Mouse (Mus musculus) forebrain, embryonic 13.5 days (tissue): ENCODE measurements around the gene B3gnt7. TPM values are rescaled to one million over a fixed set of nuclear protein-coding genes. Genes with fewer than 3 reads are reported as not detected.

Experiments used
- ATAC-seq: fragments of 200-750 bp; cut with Nextera tagmentation; 2 replicates; pipeline ENCODE4 v1.8.0; 2017
- H3K27ac ChIP-seq: fragments of 300-500 bp; sonication (generic); 2 replicates; pipeline ENCODE4 v1.5.1; 2015; ENCODE audit warnings: inconsistent platforms, mild to moderate bottlenecking, moderate library complexity
- H3K27me3 ChIP-seq: fragments of 300-500 bp; sonication (generic); 2 replicates; pipeline ENCODE4 v1.6.1; 2015; ENCODE audit warnings: mild to moderate bottlenecking, inconsistent platforms
- H3K36me3 ChIP-seq: fragments of 300-500 bp; sonication (generic); 2 replicates; pipeline ENCODE4 v1.6.1; 2015; ENCODE audit warnings: mild to moderate bottlenecking, inconsistent platforms; ENCODE audit not compliant: poor library complexity, severe bottlenecking
- H3K4me1 ChIP-seq: fragments of 300-500 bp; sonication (generic); 2 replicates; pipeline ENCODE4 v1.6.1; 2015; ENCODE audit warnings: inconsistent platforms
- H3K4me2 ChIP-seq: fragments of 300-500 bp; sonication (generic); 2 replicates; pipeline ENCODE4 v1.6.1; 2015; ENCODE audit warnings: inconsistent platforms, mild to moderate bottlenecking, moderate library complexity
- H3K4me3 ChIP-seq: fragments of 300-500 bp; sonication (generic); 2 replicates; pipeline ENCODE4 v1.5.1; 2015; ENCODE audit warnings: mild to moderate bottlenecking, inconsistent platforms
- H3K9ac ChIP-seq: fragments of 300-500 bp; sonication (generic); 2 replicates; pipeline ENCODE4 v1.6.1; 2015; ENCODE audit warnings: mild to moderate bottlenecking, inconsistent platforms
- H3K9me3 ChIP-seq: fragments of 300-500 bp; sonication (generic); replicated peaks from 2 replicates; pipeline ENCODE4 v1.6.1; 2016; ENCODE audit warnings: inconsistent platforms
- WGBS: fragments of 180-500 bp; shearing (Covaris S2); methylation state at CpG from one replicate; pipeline ENCODE4 v1.1.7; 2015; 5-methylcytosine and 5-hydroxymethylcytosine counted together
- polyA plus RNA-seq: library from polyadenylated mRNA; unstranded; fragments of >200 nt; fragmentation: Nextera tagmentation; extraction: Ambion mirVana; gene quantifications from 2 replicates; pipeline ENCODE4 v1.2.1, GENCODE M21; 2015

The B3gnt7 gene
- polyA plus RNA-seq, 1 experiment from 2014 or later, result 1.5 TPM

DNA sequence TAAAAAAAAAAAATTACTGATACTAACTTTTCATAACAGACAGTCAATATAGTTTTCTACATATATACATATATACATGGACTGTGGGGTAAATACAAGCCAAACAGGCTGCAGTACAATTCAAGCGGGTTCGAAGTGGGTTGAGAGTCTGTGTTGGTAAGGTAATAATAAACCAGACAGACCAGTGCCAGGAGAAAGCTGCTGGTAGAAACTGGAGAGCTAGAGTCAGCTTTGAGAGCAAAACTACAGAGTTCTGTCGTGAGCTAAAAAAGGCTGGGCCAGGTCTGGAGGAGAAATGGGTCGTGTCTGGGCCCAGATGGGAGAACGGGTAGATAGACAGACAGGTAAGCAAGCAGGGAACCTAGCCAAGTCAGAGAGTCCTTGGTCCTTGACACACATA lies 18.5 kb upstream of the B3gnt7 start:
- Histone ChIP-seq H3K4me2 (no peak overlapping the region), H3K9me3 (no peaks in the 10 kb centered on the region), H3K4me1 (no peaks in the 10 kb centered on the region), H3K9ac (no peak overlapping the region), H3K36me3 (no peaks in the 10 kb centered on the region), H3K4me3 (no peak overlapping the region), H3K27me3 (no peaks in the 10 kb centered on the region), H3K27ac (no peak overlapping the region)
- ATAC-seq, result no peak
- WGBS, result 87% methylated on average over 5 of the region's 5 CpGs

DNA sequence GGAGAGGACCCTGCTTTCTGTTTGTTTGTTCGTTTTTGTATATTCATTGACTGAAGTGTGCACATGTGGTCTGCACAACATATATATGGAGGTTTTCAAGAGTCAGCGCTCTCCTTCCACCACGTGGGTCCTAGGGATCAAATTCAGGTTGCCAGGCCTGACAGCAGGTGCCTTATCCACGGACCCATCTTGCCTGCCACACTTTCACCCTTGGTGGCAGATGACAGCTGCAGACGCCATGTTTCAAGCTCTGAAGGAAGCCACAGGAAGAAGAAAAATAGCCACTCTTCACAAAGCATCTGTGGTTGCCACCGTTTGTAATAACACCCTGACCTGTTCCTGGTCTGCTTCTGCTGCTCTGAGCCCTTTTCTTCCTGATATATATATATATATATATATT lies 17.3 kb upstream of the B3gnt7 start:
- WGBS, result 80% methylated on average over 6 of the region's 6 CpGs
- Histone ChIP-seq H3K27ac (no peak overlapping the region), H3K4me1 (no peaks in the 10 kb centered on the region), H3K9ac (no peak overlapping the region), H3K36me3 (no peaks in the 10 kb centered on the region), H3K4me3 (no peak overlapping the region), H3K9me3 (no peaks in the 10 kb centered on the region), H3K27me3 (no peaks in the 10 kb centered on the region), H3K4me2 (no peak overlapping the region)
- no peak for ATAC-seq

- Histone ChIP-seq H3K36me3 (no peaks in the 10 kb centered on the region), H3K4me2 (no peak overlapping the region), H3K4me1 (no peaks in the 10 kb centered on the region), H3K9ac (no peak overlapping the region), H3K9me3 (no peaks in the 10 kb centered on the region), H3K4me3 (no peak overlapping the region), H3K27ac (no peak overlapping the region), H3K27me3 (no peaks in the 10 kb centered on the region)
- no peak for ATAC-seq
- WGBS, result 83% methylated on average over 4 of the region's 4 CpGs
Observed at GRCm38 (mm10) chr1:86287473-86287872, 15.2 kb upstream of the B3gnt7 start.

DNA sequence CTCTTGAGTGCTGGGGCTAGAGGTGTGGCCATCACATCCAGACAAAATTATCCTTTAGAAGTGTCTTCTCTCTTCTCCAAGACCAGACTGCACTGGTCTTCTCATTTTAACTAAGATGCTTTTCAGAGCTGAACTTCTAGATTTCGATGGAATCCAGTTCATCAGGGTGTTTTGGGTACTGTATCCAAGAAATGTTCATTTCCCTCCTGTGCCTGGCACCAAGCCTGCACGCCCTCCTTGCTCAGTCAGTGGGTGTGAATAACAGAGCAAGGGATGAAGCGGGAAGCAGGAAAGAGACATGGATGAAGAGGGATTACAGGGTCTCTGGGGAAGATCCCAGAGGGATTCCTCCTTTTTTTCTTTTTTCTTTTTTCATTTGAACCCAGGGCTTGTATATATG lies 12.2 kb upstream of the B3gnt7 start:
- Histone ChIP-seq H3K27ac (no peak overlapping the region), H3K4me3 (no peak overlapping the region), H3K27me3 (no peaks in the 10 kb centered on the region), H3K4me2 (no peak overlapping the region), H3K4me1 (peaks cover 12% of the 10 kb centered on the region), H3K9ac (no peak overlapping the region), H3K36me3 (no peaks in the 10 kb centered on the region), H3K9me3 (no peaks in the 10 kb centered on the region)
- WGBS, result 61% methylated on average over 3 of the region's 3 CpGs
- no peak for ATAC-seq

DNA sequence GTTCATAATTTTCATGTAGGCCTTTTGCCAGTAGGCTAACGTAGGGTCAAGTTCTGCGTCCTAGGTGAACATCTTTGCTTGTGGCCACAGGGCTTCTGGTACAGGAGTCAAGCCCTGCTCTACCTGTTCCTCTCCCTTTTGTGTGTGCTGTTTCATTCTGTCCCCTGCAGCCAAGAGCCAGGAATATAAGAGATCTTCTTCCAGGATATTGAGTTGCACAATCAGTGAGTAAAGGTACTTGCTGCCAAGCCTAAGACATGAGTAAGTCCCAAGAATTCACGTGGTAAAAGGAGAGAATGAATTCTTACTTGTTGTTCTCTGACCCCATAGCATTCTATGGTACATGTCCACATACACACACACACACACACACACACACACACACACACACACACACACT lies 9.5 kb upstream of the B3gnt7 start:
- Histone ChIP-seq H3K4me3 (no peak overlapping the region), H3K4me2 (no peak overlapping the region), H3K9me3 (no peaks in the 10 kb centered on the region), H3K27me3 (0 out of 2 replicates have a peak, but pooled peaks cover under 1% of the 10 kb centered on the region), H3K4me1 (peaks cover 12% of the 10 kb centered on the region), H3K36me3 (no peaks in the 10 kb centered on the region), H3K27ac (no peak overlapping the region), H3K9ac (no peak overlapping the region)
- ATAC-seq, result no peak
- WGBS, result 92% methylated on average over 3 of the region's 3 CpGs

DNA sequence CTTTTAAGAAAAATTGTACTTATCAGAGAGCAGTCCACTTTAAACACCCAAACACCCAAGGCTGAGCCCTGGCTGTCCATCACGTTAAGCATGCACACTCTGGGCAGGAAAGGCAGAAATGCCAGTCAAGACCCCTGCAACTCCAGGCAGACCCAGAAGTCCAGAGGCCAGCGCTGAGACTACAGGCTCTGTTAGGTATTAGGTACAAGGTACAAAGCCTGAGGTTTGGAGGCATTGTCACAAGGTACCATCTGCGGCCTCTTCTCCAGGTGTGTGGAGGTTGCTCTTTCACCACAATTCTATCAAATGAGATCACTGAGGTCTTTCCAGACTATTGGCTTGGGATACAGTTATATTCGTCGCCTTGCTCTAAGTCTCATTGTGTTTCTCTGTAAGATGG lies 8.8 kb upstream of the B3gnt7 start:
- Histone ChIP-seq H3K27ac (no peak overlapping the region), H3K9ac (no peak overlapping the region), H3K4me3 (no peak overlapping the region), H3K27me3 (peaks cover 4% of the 10 kb centered on the region; the same call in 1 of the 2 replicates), H3K4me1 (peaks cover 12% of the 10 kb centered on the region), H3K4me2 (no peak overlapping the region), H3K9me3 (no peaks in the 10 kb centered on the region), H3K36me3 (no peaks in the 10 kb centered on the region)
- WGBS, result 84% methylated on average over 5 of the region's 5 CpGs
- no peak for ATAC-seq

GRCm38 (mm10) chr1:86294472-86294871 lies 8.2 kb upstream of the B3gnt7 start:
- Histone ChIP-seq H3K4me3 (no peak overlapping the region), H3K9ac (no peak overlapping the region), H3K9me3 (no peaks in the 10 kb centered on the region), H3K27ac (no peak overlapping the region), H3K4me2 (no peak overlapping the region), H3K36me3 (no peaks in the 10 kb centered on the region), H3K27me3 (peaks cover 4% of the 10 kb centered on the region; the same call in 1 of the 2 replicates), H3K4me1 (peaks cover 12% of the 10 kb centered on the region)
- 6% methylated on average over 4 of the region's 4 CpGs for WGBS
- ATAC-seq, result peak; percentile 80

GRCm38 (mm10) chr1:86300093-86300492 lies 2.5 kb upstream of the B3gnt7 start:
- no peak for ATAC-seq
- H3K4me3 ChIP-seq, result no peak overlapping the region
- no peak overlapping the region for H3K4me2 ChIP-seq
- H3K4me1 ChIP-seq, result peaks cover 14% of the 10 kb centered on the region
- peaks cover 54% of the 10 kb centered on the region for H3K27me3 ChIP-seq
- no peak overlapping the region for H3K9ac ChIP-seq
- no peaks in the 10 kb centered on the region for H3K36me3 ChIP-seq
- 27% methylated on average over 2 of the region's 2 CpGs for WGBS
- no peak overlapping the region for H3K27ac ChIP-seq
- H3K9me3 ChIP-seq, result no peaks in the 10 kb centered on the region

GRCm38 (mm10) chr1:86300731-86301130 lies 1.9 kb upstream of the B3gnt7 start:
- Histone ChIP-seq H3K27me3 (peaks cover 57% of the 10 kb centered on the region), H3K27ac (no peak overlapping the region), H3K4me3 (no peak overlapping the region), H3K4me1 (peaks cover 12% of the 10 kb centered on the region), H3K9me3 (no peaks in the 10 kb centered on the region), H3K4me2 (no peak overlapping the region), H3K36me3 (no peaks in the 10 kb centered on the region), H3K9ac (no peak overlapping the region)
- ATAC-seq, result no peak
- 49% methylated on average over 7 of the region's 7 CpGs for WGBS

DNA sequence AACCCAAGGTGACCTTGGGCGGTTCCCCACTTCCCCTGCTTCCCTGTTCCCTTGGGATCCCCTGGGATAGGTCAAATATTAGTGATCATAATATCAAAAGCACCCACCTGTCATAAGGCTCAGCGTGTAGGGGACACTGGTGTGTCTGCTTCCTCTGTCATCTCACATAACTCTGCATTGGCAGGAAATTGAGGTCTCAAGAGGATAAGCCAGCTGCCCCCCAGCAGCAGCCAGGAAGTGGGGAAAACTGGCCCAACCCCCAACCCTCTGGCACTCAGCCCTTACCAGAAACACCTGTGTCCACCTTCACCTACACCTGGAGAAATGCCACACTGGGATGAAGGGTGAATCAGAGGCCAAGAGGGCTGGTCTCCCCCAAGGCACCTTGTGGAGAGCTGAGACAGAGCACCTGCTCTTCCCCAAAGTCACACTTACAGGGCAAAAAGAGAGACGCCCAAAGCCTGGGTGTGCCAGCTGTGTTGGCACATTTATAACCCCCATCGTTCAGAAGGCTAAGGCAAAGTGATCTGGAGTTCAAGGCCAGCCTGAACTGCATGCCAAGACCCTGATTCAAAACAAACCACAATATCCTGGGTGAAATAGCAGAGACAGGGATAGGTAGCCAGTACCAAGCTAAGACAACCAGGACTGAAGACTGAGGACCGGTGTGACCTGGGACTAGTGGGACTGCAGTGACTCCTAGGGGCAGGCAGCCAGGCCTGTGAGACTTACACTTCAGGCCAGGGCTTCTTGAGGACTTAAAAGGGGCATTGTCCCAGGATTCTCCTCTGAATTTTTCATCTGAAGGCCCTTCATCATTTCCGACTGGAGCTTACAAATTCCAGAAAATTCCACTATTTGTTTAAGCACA lies 1.2 kb upstream of the B3gnt7 start:
- H3K27me3 ChIP-seq, result peaks cover 57% of the 10 kb centered on the region
- 59% methylated on average over 6 of the region's 6 CpGs for WGBS
- no peak for ATAC-seq

DNA sequence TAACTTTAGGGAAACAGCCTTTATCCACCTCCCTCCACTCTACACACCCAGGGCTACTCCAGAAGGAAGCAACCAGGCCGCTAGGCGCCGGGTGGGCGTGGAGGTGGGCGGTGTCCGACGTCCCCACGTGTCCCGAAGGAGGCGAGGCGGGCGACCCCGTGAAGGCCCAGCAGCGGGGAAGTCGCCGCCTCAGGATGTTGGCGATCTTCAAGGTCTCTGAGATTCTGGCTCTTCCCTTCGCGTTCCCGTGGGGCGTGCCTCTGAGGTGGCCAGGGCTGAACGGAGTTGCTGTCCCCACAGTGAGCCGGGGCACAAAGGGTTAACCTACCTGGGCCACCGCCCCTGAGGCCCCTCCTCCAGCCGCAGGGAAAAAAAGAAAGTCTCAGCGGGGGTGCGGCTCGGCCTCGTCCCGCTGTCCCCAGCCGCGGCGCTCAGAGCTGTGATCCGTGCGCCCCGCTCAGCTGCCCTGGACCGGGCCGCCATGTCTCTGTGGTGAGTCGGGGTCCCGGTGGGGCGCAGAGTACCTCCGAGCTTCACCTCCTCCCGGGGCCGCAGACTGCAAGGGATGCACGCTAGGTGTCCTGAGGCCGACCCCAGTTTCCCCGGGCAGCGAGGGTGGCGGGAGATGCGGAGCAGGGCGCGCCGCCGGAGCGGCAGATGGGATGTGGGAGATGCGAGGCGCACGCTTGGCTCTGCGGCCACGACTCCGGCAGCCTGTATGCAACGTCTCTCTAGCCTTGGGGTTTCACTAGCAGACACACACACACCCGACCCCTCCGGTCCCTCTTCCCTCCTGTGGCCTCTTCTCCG lies 636 bp downstream of the B3gnt7 start:
- Histone ChIP-seq H3K27ac (no peak overlapping the region), H3K9me3 (no peaks in the 10 kb centered on the region), H3K36me3 (no peaks in the 10 kb centered on the region), H3K9ac (peak overlapping the region; percentile 74), H3K4me2 (peak overlapping the region; percentile 92), H3K4me1 (peaks cover 12% of the 10 kb centered on the region), H3K27me3 (peaks cover 55% of the 10 kb centered on the region), H3K4me3 (peak overlapping the region; percentile 58)
- ATAC-seq, result peak; percentile 90
- WGBS, result under 1% methylated on average over 63 of the region's 65 CpGs

More for the DNA sequence above, 1.2 kb upstream of the B3gnt7 start:
- Histone ChIP-seq H3K9ac (no peak overlapping the region), H3K27ac (no peak overlapping the region), H3K4me1 (peaks cover 12% of the 10 kb centered on the region), H3K4me3 (no peak overlapping the region), H3K4me2 (no peak overlapping the region), H3K9me3 (no peaks in the 10 kb centered on the region), H3K36me3 (no peaks in the 10 kb centered on the region)

DNA sequence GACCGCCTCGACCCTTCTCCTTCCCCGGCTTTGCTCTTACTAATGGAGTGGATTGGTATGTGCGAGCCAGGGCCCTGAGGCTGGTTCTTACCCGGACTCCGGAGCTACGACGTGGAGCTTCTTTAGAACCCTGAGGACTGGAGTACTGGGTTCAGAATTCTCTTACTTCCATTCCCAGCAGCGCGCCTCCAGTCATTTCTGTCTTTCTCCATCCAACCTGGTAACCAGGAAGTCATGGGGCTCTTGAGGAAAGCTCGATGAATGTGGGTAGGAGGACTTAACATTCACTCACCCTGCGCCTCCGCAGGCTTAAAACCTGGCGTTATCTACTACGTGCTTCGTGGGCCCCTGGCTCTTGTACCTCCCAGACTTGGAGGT lies 1.2 kb downstream of the B3gnt7 start:
- Histone ChIP-seq H3K4me3 (peak overlapping the region; percentile 58), H3K36me3 (no peaks in the 10 kb centered on the region), H3K9me3 (no peaks in the 10 kb centered on the region), H3K9ac (peak overlapping the region; percentile 74), H3K27ac (no peak overlapping the region), H3K4me2 (peak overlapping the region; percentile 92), H3K27me3 (peaks cover 53% of the 10 kb centered on the region), H3K4me1 (peaks cover 12% of the 10 kb centered on the region)
- 4% methylated on average over 15 of the region's 16 CpGs for whole genome bisulfite sequencing
- no peak for ATAC-seq
